Mouse (Mus musculus) liver, postnatal 0 days (tissue): Measurements from ENCODE around the gene Hexb.

Experiments
- CTCF ChIP-seq: sonication (generic); IDR thresholded peaks from 2 replicates; pipeline ENCODE4 v1.5.1; 2016; ENCODE audit warnings: antibody characterized with exemption, low read depth
- EP300 ChIP-seq: IDR thresholded peaks from 2 replicates; pipeline ENCODE4 v1.6.1; 2016; ENCODE audit warnings: antibody characterized with exemption, low read depth, mild to moderate bottlenecking

DNA sequence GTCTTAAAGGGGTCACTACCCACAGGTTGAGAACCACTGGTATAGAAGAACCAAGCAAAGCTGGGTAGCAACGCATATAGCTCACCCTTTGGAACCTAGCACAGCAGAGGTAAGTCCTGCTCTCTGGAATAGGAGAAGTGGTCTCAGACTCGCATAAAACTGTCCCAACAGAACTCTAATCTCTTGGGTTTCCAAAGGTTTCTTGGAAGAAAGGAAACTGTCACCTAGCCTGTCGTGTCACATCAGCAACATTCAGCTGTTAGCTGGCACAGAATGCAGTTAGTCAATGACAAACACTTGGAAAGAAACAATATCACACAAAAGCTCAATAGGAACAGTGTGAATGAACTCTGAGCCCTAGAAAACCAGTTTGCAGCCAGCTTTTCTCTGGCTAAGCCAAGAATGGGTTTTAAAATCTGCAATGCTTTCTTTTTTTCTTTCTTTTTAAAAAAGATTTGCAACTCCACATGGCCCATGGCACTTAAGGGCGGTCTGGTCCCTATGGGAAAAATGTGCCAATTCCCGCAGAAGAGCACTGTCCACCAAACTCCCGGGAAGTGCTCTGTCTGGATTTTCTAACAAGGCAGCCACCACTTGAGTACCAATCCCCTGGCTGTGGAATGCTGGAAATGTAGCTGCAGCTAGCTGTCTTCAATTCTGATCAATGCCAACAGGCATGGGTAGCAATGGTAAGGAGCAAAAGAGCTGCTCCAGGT lies 17.9 kb downstream of the Hexb start:
- TF ChIP-seq CTCF (no peak), EP300 (no peak)
